Mouse (Mus musculus) mature B cell (primary cell): ENCODE measurements around the gene Inpp5e.

Experiments
- in situ Hi-C: fragments of 300-500 bp; cut with MboI; formaldehyde crosslinking; loops from 2 replicates; pipeline ENCODE4 v1.14.3; 2019

The Inpp5e gene

GRCm38 (mm10) chr2:26367911-26368310 lies 41.1 kb downstream of the Inpp5e start:
- in situ Hi-C loops: no loop called here

DNA sequence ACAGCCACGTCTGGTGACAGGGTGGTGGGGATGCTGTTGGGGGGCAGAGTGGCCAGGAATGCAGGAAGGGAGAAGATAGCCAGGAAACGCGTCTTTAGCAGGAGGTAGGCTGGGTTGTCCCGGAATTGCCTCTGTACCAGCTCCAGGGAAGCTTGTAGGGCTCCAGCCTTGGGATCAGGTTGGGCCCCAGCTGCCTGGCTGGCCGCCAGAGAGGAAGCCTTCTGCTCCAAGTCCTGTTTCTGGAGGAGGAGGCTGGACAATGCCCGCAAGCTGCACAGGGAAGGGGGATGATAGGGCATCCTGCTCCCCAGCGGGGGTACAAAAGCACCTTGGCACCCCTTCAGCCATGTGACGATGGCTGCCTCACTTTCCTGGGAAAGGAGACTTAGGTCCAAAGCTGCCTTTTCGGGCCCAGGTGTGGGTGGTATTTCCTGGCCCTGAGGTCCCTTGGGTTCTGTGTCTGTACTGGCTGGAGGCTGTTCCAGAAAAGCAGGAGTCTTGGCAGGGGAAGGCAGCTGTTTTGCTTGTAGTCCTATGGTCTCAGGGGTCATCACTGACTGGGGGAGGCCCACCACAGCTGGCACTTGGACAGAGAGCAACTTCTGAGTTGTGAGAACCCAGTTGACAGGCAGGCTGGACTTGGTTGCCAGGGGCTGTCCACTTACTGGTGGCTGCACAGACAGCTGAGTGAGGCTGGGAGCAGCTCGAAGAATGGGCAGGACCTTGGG lies 44.1 kb downstream of the Inpp5e start:
- in situ Hi-C loops: no loop called here

- in situ Hi-C loops: no loop called here
These were observed 45.5 kb downstream of the Inpp5e start for GRCm38 (mm10) chr2:26363481-26363880.

DNA sequence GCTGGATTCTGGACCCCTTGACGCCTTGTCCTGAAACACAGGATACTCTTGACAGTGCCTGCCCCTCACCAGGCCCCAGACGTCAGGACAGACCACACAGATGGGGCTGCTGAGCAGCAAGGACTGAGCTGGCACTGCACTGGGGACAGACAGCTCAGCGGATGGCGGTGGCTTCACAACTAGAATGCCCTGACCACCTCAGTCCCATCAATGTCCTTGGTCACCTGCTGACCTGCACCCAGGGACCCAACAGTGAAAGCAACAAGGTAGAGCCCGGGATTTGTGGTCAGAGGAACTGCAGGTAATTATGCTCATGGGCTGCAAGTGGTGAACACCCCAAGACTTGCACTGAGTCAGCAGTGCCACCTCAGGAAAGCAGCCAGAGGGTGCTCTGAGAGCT lies 46.0 kb downstream of the Inpp5e start:
- in situ Hi-C loops: no loop called here

DNA sequence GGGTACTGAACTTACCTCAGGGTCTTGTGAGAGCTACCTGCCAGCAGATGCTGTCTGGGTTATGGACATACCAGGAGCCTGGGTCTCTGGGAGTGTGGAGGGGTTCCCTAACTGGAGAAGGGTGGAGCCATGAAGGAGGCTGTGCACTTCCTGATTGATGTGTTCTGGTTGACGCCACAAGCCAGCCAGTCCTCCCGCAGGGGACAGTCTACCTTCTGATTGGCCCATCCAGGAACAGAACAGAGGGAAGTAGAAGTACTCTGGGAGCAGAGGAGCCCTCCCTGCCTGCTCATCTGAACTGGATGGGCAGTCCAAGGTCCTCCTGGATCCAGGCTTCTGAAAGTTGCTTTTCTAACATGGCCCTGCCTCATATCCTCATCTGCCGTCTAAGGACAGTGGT lies 48.2 kb downstream of the Inpp5e start, which contains the start of gene Card9:
Card9 (minus strand) TSS at position 147 of the 400 bp plus-strand sequence.
- in situ Hi-C loops: no loop called here

GRCm38 (mm10) chr2:26359983-26360382 lies 49.0 kb downstream of the Inpp5e start:
- in situ Hi-C loops: no loop called here

- in situ Hi-C loops: no loop called here
These were observed 50.2 kb downstream of the Inpp5e start for GRCm38 (mm10) chr2:26358667-26359320.

GRCm38 (mm10) chr2:26357484-26357883 lies 51.5 kb downstream of the Inpp5e start:
- in situ Hi-C loops: no loop called here

DNA sequence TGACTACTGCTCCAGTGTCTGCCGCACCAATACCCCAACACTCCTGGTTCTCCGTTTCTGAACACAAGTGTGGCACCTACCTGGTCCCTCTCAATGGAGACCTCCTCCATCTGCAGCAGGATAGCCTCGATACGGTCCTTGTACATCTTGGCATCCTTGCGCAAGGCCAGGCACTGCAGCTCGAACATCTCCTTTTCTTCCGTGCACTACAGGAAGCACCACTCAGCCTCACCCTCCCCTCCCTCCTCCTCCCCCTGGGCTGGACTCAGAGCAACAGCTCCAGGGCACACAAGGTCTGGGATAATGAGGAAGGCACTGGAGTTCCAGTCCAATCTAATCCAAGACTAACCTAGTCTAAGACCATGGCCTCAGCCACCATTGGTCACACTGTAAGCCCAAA lies 52.3 kb downstream of the Inpp5e start:
- in situ Hi-C loops: no loop called here

GRCm38 (mm10) chr2:26356231-26356630 lies 52.8 kb downstream of the Inpp5e start:
- in situ Hi-C loops: no loop called here

DNA sequence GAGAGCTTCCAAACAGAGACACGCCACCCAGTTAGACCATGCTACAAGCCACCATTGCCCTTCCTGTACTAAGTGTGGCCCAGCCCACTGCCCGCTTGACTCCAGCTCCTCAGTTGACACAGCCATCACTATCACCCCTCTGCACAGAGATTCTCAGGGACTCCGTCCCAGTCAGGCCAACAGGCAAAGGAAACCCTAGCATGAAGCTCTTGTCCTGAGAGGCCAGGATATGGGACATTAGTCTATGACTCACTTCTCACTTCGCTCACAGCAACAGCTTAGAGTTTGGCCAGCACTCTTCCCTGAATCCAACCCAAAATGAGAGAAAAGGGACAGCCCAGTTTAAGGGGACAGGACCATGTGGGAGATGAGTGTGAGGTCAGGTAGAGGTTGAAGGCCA lies 54.6 kb downstream of the Inpp5e start:
- in situ Hi-C loops: no loop called here

DNA sequence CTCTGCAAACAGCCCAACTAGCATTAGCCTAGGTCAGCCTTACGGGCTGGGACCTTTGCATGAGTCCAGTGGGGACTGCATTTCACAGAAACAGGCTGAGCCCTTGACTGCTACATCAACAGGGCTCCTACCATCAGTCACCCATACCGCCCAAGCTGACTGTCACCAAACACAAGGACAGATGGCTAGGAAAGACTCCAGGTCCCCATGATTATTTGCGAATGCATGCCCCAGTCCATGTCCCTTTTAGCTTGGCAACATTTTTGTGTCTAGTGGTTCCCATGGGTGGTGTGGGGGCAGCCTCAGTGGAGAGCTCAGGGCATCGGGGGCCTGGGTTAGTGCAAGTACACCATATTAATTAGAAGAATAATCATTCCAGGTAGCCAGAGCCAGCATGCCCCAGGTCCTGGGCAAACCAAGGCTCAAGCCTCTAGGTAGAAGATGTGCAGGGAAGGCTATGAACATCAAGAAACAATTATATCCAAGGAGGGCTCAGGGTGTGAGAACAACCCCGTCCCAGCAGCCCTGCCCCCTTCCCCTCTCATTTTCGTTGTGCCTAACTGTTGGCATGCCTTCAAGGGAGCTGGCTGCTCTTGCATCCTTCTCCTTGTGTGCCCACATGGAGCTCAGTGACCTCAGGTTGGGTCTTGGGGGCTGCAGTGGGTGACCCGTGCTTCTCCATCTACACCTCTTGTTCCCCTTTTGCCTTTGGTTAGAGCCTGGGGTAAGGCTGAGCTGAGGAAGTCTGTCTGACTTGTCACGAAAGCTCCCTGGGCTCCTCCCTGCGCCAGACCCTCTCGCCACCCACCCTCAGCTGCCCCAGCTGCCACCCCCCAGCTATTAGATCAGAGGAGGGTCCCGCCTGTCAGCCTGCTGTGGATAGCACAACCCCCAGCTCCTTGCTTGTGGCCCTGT lies 55.7 kb downstream of the Inpp5e start:
- in situ Hi-C loops: no loop called here

DNA sequence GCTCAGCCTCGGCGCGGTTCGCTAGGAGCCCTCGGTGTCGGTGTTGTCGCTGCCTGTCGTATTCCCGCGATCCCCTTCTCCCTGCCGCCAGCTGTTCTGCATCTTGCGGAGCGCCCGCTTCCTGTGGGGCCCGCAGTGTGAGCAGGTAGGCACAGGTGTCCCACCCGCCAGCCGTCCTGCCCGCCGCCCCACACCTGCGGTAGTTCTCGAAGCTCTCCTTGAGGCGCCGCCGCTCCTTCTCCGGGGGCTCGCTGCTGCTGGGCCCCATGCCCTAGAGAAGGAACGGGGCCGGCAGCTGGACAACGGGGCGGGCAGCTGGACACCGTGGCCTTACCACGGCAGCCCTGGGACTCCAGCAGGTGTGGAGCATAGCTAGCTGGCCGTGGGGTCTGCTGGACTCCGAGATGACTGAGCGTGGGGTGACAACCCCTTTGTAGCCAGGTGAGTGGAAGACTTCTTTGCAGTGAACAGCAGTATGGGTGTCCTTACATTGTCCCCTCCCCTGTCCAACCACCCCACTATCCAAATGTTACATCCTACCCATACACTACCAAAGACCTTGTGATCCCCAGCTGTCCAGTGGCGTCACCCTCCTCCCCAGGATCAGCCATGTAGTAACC lies 56.6 kb downstream of the Inpp5e start:
- in situ Hi-C loops: no loop called here

DNA sequence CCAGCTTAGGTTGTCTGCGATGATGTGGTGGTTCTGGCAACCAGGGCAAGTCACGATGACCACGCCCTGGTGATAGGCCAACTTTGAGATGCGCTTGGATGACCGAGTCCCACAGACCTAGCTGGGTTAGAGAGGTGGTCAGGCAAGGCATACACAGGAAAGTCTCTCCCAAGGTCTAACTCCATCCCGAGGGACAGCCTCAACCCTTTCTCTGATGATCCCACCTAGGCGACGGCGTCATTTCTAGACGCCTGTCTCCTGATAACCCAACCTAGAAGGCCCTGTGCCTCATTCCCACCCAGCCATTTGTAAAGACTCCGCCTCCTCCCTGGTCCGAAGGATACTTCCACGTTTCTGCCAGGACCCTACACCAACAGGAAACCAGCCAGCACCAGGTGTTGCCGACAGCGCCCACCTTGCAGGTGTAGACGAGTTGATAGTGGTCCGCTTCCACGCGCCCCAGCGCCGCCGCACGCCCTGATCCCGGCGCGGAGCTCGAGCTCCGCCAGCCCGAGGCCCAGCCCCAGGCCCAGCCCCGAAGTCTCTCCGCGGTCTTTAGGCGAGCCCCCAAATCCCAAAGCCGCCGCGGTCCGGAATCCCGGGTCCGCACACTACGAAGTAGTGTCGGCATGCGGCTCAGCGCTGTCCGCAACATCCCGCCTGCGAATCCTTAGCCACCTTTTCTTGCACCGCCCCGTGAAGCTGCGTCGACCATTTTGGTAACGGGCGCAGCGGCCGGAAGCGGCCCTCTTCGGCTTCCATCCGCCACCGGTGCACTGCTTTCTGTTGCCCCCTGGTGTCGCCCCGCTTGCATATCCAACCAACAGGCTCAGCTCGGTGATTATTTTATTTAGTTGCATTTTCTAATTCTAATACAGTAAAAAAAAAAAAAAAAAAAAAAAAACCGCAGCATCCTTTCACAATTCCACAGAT lies 57.4 kb downstream of the Inpp5e start, which contains the start of gene Dnlz:
Dnlz (minus strand) TSS at position 753 of the 933 bp plus-strand sequence.
- in situ Hi-C loops: no loop called here

GRCm38 (mm10) chr2:26348241-26348640 lies 60.8 kb downstream of the Inpp5e start:
- in situ Hi-C loops: no loop called here
